Mouse (Mus musculus) mouse embryonic stem cell (cell line): ENCODE measurements around the gene Tmem200b.

Experiments
- in situ Hi-C, 2 experiments: fragments of 300-500 bp; cut with MboI; formaldehyde crosslinking; loops; 1 replicate in 1 of 2; 3 replicates in 1 of 2; pipeline ENCODE4 v1.14.3; 2019 to 2020; ENCODE audit warnings: low sequenced_read_pairs in 2 of 2, low pct_unique_long_range_greater_than_20kb in 1 of 2, mixed read lengths in 1 of 2; ENCODE audit not compliant: unreplicated experiment in 1 of 2

Tmem200b gene

DNA sequence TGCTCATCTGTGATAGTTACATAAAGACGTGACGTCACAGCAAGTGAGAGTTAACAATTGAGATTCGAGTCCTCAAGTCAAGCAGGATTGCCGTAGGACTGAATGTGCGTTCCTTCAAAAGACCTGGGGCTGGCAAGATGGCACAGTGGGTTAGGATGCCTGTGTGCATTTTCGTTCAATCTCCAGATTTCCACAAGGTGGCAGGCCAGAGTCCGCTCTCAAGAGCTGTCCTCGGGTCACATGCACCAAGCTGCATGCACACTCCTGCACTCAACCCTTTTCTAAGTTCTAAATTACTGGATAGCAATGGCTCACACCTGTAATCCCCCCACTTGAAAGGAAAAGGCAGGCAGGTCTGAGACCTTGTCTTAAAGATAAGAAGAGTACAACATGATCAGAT, 17.1 kb upstream of the Tmem200b start:
- in situ Hi-C loops, result no loop called here

DNA sequence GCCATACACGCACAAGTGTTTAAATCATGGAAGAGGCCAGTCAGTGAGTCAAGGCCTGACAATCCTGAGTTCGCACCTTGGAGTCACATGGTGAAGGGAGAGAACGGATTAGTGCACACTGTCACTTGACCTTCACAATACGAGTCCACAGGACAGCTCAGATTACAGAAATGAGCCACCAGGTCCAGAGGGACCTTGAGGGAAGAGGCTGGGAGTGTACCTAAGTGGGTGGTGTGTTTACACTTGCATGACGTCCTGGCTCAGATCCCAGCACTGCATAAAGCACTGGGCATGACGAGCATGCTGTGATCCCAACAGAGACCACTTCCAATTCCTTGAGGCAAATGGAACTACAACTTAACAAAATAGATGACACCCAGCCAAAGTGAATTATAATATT, 15.1 kb upstream of the Tmem200b start:
- in situ Hi-C loops, result no loop called here

DNA sequence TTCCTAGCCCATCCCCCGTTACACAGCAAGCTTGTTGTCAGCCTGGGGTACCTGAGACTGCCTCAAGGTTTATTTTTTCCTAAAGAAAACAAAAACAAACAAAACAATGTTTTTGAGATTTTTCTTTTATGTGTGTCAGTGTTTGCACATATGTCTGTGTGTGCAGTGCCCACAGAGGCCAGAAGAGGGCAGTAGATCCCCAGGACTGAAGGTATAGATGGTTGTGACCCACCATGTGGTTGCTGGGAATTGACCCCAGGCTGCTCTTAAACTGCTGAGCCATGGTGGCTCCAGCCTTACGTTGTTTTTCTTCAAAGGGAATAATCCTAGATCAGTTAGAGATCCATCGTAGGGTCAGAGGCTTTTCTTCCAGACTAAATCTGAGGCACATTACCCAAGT, 13.7 kb upstream of the Tmem200b start:
- in situ Hi-C loops, result no loop called here

DNA sequence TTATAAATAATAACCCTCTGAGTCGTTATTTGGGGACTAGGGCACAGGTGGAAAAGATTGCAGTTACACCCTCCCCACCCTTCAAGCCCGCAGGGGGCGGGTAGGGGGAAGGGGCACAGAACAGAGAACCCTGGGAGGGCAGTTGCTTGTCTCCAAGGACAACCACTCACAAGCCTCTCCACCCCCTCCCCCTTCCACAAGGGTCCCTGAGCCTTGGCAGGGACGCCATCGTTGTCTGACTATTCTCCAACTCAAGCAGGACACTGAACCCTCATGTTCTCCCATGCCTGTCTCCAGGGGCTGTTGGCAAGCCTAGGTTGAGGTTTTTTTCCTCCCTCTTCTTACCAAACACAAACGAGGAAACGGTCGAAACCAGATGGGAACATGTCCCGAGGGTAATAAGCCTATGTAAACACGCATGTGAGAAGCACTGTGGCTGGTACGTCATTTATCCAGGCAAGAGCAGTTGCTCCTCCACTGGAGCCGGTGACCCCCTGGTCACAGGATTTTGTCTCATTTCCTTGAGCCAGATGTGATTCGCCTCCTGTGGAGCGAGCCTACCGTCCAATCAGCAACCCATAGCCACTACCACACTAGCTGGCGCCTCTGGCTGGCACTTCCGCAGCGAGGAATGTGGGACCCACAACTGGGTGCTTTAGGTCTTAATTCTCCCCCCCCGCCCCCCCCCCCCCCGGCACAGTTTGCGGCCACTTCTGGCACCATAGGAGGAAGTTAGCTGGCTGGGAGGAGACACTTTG, 11.2 kb upstream of the Tmem200b start:
- in situ Hi-C loops, result no loop called here

DNA sequence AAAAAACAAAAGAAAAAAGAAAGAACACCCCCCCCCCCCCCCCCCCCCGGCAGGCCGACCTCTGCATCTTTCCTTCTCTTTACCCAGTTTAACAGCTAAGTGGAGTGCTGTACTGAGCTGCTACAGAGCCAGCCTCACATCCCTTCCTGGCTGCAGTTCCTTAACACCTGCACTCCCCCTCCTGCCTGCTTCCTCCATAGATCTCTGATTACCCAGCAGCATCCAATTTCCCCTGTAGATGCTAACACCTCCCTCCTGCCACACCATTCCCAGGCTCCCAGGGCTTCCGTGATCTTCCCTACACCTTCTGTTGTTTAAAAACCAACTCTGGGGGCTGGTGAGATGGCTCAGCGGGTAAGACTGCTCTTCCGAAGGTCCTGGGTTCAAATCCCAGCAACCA, 10.1 kb upstream of the Tmem200b start:
- in situ Hi-C loops, result no loop called here

DNA sequence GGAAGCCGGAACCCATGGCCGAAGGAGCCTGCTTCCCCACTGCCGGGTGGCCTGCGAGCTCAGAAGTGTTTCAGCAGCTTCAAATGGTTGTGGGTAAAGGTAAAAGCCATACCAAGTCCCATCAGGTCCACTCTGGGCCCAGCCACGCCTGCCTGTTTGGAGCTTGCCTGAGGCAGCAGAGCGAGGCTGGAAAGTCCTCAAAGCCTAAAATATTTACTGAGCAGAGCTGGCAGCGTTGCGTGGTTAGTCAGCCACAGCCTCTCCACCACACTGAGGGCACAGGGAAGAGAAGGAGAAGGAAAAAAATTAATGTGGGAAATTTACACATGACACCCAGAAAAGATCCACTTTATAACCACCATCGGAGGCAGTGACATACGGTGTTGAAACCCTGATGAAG, 8.0 kb upstream of the Tmem200b start:
- in situ Hi-C loops, result no loop called here

DNA sequence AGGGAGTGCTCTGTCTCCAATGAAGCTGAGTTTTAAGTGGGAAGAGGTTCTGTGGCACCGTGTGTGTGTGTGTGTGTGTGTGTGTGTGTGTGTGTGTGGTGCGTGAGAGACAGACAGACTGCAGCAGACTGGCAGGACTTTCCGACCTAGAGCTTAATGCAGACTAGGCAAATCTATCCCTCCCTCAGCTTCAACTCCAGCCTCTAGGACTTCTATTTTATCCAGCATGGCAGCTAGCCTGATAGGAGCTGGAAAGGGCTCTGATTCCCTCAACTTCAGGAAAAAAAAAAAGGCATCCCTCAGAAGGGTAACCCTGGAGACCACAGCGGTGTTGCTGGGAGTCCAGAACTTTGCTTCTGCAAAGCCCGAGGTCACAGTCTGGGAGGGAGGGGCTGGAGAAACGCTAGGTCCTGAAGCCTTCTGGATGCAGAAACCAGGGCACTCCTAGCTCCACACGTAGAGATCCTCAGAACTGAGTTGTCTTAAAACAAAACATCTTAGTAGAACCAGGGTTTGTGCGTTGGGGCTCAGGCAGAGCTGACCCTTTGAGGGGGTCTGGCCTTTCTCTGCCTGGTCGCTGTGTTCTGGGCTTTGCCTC, 7.4 kb upstream of the Tmem200b start:
- in situ Hi-C loops, result no loop called here

DNA sequence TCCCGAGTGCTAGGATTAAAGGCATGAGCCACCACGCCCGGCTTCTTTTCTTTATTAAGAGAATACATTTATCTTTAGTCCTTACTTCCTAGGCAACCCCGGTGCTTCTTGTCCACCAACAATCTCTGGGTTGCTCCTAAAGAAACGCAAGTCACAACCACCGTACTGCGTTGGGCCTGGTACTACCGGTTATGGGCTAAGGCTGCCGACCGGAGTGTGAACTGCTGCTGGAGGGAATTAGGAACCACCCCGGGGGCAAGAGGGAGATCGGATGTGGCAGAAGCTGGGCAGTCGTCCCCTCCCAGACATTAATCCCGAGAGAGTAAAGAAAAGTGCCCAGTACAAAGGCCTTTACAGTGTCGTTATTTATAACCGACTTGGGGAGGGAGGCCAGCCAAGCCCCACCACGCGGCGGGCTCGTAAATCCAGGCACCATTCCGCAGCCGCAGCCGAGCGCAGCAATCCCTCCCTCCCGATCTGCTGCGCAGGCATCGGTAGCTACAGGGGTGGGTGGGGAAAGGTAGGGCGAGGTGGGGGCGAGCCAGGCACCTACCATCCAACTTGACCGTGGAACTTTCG, 6.6 kb upstream of the Tmem200b start:
- in situ Hi-C loops, result no loop called here

DNA sequence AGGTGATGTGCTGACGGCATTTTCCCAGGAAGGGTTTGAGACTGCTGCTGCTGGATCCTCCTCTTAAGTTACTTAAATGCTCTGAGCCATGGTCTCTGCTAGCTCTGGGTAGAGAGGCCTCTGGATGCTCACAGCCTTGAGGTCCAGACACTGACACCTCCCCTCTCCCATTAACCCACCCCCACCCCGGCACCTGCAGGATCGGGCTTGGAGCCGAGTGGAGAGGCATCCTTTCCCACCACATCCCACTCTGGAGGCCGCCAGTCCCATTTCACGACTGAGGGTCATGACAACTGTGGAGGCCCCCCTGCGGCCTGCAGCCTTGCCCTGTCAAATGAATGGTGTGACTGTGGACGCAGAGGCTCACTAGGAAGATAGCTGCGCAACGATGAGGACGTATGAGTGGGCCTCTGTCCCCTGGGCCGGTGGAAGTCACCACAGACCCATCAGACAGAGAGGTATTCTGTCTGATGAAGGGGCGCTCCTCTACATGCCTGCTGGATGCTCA, 5.7 kb upstream of the Tmem200b start:
- in situ Hi-C loops, result no loop called here

DNA sequence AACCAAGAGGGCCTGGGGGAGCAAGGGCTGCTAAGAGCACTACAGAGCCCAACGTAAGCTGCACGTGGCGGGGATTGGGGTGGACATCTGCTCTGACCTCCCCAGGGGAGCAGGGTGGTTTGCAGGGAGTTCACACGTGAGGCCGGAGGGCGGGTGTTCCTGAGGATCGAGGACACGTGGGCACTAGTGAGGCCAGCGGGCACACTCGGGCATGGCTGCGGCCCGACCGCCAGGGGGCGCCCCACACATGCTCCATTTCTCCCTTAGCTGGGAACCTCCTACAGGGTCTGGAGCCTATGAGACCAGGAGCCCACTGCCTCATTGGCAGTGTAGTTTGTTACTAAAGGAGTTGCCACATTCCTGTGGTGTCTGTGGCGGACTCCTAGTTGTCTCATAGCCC, 5.1 kb upstream of the Tmem200b start:
- in situ Hi-C loops, result no loop called here

DNA sequence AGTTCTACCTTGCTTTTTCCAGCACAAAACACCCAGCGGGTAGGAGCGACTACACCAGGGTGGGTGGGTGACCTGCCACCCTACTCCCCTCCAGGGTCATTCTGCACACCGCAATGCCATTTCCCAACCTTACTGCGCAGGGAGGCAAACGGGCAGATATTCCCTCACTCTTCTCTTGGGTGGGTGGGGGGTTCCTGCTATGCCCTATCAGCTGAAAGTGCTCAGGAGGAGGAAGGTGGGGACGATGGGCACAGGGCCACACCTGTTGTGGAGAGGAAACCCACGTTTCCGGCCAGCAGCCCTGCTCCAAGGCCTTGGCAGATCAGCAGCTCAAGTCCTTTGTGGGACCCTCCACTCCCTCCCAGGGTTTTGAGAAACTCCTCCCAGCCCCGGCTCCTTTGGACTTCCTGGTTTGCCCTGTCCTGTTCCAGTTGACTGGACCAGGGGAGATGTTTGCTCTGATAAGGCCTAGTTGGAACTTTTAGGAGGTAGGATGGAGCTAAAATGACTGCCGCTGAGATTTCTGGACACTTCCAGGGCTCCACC, 4.5 kb upstream of the Tmem200b start:
- in situ Hi-C loops, result no loop called here

DNA sequence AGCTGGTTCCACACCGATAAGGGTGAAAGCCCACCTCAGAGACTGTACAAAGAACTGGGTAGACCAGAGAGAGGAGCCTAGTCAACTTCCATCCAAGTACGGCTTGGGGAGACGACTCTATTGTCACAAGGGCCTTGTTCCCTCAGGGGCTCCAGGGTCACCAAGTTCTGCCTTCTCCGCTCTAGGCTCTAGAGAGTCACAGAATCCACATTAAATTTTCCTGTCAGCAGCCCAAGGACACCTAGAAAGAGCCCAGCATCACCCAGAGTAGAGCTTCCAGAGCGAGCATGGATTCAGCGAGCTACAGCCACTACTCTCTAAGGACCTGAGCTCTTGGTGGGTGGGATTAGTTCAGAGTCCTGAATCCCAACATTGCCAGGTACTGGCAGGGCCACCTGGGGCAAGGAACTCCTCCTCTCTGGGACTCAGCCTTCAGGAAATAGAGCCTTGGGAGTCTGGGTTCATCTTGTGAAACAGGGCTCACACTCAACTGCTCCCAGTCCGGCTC, 3.5 kb upstream of the Tmem200b start:
- in situ Hi-C loops, result no loop called here

DNA sequence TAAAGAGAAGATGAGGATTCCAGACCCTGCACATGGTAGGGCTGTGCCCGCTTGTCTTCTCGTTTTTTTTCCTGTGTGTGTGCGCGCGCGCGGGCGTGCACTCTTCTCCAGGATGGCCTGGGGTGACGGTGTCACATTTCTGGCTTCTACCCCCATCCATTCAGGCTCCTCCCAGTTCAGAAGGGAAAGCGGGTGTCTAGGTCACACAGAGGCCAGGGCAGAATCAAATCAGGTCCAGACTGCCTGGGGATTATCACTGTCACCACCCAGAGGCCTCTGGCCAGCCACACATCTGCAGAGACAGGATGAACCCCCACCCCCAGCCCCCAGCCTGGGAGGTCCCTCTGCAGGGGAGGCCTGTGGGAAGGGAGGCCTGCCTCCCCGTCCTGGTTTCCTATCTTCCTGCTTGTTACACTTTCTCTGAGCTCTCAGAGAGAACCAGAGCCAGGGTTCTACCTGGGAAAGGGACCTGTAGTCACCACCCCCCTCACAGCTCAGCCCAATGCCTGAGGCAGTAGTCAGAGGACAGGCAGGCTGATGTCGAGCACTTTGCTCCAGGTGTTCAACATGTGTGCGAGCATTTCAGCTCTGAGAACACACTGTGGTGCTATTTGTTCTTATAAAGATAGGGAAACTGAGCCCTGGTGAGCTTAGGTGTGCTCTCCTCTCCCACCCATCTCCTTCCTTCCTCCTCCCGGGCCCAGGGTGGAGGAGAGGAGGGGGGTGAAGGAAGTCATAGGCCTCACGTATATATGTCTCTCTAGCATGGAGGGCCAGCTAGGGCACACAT, 2.7 kb upstream of the Tmem200b start:
- in situ Hi-C loops, result no loop called here

DNA sequence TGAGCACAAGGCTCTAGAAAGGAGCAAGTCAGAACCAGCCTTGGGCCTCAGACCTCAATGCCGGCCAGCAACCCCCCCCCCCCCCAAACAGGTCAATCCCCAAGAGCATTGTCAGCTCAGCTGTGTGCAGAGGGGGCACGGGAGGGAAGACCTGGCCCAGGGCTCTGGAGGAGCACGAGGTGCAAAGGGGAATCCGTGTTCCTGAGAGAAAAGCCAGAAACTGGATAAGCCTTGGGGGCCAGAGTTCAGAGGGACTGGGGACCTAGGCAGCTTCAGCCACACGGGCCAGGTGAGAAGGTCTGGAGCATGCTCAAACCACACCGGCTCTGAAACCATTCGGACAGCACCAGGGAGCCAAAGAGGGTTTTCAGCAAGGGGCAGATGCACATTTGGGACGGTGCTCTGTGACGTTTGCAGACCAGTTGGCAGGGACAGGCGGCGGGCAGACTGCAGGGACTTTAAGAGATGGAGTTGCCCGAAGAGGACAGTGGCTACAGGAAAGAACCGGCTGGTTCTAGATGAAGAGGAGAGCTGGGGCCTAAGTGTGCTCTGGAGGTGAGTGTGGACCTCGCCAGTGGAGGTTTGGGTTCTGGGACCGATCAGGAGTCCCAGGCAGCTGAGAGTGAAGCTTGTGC, 1.9 kb upstream of the Tmem200b start:
- in situ Hi-C loops, result no loop called here

DNA sequence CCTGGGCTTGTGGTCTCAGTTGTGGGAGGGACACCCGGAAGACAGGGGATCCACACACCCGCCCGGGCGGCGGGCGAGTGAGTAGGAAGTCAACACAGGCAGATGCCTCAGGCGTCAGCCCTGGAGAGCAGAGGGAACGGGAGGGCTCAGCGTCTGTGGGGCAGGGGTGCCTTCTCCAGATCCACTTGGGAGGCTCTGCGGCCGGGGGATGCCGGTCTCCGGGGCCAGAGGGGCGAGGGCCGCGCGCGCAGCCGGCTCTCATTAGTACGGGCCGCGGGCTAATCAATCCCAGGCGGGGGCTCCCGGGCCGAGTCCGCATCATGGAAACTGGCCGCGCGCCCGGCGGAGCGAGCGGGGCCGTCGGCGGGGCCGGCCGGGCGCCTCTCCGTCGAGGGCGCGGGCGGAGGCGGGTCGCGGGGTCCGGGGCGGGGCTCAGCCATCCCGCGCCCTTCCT, 1.4 kb upstream of the Tmem200b start:
- in situ Hi-C loops, result no loop called here

DNA sequence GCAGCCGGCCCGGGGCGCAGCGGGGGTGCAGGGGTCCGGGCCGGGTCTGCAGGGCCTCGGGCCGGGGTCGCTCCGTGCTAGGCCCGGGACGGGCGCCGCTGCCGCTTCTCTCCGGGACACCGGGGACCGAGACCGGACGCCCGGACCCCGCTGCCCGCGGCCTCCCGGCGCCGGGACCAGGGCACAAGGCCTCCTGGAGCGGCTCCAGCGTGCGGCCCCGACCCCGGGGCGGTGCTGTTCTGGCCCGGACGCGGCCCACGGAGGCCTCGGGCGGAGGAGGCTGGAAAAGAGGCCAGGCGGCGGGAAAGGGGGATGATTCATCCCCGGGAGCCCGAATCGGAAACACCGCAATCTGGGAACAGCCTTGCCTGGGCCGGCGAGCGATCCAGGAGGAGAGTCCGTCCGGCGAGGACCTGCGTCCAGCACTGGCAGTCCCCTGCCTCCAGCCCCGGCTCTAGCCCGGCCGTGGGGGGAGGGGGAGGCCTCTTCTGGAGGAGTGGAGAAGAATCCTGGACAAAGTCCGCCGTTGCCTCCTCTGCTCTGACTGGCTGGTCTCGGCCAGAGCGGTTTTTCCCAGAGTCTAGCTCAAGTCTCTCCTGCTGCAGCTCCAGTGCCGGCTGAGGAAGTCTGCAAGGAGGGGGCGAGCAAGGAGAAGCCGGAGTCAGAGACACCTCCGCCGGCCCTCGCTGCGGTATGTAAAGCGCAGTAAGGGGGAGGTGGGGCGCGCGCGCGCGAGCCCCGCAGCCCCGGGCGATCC, 798 bp upstream of the Tmem200b start:
- in situ Hi-C loops, result no loop called here

DNA sequence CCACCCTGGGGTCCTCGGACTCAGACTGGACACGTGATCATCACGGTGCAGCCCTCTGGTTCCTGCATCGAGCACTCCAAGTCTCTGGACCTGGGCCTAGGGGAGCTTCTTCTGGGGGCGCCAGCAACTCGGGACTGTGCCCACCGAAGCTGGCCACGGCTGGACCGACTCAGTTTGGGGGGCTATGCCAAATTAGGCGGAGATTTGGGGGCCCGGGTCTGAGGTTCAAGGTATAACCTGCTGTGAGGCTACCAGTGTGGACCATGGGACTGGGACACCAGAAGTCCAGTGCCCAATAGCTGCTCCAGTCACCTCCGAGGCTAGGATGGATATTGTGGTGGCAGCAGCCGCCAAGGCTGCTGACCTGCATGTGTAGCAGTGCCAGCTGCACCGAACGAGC, 833 bp downstream of the Tmem200b start:
- in situ Hi-C loops, result no loop called here
